Mouse (Mus musculus): ENCODE data around the gene Gm815.

Gene Gm815

DNA sequence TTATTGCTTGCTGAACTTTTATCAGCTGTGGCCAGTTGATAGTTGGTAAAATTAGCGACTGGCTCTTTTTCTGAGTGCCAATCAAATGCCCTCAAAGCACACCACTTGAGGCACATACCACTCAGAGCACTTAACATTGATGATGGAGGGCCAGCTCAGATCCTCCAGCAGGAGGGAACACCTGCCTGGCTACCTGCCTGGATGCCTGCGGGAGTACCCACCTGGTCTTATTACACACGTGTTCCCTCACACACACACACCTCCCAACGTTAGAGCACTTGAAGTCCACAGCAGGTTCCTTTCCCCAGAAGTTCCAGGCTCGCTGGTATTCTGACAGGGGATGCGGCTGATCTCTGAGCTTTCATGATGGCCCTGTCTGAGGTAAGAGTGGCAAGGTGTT lies at the start of gene Gm815:
Gene Gm815 (plus strand): TSS at position 266 of the 400 bp plus-strand sequence.
- DNase-seq (ENCODE audit: low spot score): no peak

DNA sequence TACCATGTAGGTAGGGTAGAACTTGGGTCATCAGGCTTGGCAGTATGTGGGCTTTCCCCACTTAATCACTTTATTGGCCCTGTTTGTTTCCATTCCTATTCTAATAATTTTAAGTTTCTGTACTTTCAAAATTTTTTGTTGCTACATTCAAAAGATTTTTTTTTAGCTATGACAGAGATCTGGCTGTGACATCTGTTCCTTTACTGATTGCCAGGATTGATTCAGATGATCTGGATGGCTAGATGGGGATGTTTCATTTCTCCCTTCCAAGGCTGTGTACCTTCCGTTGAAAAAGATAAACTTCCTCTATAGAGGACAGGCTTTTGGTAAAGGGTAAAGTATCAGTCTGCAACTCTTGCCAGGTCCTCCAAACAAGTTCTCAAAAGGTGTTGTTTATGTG lies 48.1 kb upstream of the Gm815 start:
- no peak for DNase-seq (ENCODE audit: low spot score)

DNA sequence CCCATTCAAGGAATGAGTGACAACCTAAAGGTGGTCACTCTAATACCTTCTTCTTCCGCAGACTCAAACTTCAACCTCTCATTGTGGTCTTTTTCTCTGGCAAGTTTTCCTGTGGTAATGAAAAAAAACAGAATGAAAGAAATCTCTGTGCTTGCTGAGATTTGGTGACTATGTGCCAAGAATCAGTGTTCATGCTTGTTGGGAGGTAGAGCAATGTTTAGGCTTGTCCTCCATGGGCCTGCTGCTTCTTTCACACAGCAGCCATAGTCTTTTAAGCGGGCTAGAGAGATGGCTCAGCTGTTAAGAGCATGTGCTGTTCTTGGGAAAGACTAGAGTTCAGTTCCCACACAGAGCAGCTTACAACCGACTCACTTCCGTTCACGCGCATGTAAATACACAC lies 41.8 kb upstream of the Gm815 start:
- no peak for DNase-seq (ENCODE audit: low spot score)

DNA sequence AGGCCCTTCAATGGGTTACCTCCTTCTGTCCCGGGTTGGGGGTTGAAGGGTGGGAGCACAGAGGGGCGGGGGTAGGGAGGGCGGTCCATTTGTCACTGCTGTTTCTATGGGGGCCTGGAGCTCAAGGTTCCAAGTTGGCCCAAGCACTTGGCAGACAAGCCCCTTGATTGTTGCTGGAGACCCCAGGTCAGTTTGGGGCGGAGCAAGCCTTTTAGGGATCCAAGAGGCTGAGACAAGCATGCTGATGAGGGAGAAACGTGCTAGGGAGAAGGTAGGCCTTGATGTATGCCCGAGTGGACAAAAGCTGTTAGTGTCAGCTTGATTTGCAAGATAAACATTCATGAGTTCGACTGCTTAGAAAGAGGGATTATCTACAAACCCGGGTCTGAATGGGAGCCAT lies 40.9 kb upstream of the Gm815 start:
- DNase-seq (ENCODE audit: low spot score): no peak

DNA sequence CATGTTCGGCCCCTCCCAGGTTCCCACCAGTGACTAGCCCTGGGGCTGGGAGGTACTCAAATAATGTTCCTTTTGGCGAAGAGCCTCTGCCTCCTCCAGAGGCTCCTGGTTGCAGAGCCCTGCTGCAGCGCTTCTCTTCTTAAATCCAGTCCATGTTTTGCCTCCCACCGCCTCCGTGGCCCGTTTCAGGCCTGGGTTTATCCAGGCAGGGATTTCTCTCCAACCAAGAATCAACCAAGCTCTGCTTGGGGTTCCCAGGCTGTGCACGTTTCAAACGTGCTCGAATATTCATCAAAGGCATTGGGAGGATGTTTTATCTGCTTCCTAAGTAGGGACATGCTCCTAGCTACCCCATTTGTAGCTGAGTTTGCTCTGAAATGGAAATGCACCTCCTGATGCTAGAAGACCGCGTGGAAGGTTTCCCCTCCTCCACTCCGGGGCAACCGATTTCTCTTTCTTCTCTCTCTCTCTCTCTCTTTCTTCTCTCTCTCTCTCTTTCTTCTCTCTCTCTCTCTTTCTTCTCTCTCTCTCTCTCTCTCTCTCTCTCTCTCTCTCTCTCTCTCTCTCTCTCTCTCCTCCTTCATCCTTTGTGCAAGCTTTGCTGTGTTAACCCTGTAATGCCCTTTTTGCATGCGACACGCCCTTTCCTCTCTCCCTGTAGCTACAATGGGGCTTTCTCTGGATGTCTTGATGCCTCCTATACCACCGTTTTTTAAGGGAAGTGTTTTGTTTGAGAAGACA lies 40.2 kb upstream of the Gm815 start:
- DNase-seq (ENCODE audit: low spot score): peak; percentile 82

DNA sequence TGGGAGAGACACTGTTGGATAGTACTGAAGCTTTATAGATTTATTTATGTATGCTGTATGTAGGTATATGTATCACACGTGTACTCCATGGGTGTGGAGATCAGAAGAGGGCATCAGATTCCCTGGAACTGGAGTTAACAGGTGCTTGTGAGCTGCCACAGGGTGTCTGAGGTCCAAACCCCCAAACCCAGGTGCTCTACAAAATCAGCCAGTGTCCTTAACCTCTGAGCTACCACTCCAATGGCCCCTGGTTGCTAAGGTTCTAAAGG lies 39.7 kb upstream of the Gm815 start:
- no peak for DNase-seq (ENCODE audit: low spot score)

DNA sequence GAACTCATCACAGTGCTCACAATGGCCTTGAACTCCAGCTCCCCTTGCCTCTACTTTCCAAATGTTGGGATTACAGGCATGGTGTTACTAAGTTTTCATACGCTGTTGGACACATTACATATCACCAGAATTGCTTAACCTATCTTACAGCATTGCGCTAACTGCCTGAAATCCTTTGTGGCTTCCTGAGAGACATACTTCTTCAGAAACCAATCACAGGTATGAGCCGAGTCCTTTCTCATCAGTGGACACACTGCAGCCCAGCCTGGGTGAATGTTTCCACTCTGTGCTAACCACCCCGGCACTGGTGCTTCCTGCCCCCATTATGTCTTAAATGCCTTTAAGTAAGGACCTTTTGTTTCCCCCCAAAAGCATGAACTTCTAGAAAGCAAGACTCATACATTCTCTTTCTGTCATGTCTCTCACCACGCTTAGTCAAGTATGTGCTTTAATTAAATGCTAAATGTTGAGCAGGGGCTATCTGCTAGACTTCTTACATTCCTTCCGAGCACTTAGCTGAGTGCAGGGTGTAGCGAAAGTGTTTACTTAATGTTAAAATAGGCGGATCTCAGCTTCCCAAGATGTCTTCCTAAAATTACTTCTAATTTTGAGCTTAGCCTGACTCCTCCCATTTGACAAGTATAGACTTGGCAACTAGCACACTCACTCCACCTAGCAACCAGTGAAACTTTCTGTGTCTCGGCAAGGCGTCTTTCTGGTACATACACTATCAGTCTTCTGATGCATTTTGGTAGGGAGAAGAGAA lies 34.5 kb upstream of the Gm815 start:
- DNase-seq (ENCODE audit: low spot score): no peak

DNA sequence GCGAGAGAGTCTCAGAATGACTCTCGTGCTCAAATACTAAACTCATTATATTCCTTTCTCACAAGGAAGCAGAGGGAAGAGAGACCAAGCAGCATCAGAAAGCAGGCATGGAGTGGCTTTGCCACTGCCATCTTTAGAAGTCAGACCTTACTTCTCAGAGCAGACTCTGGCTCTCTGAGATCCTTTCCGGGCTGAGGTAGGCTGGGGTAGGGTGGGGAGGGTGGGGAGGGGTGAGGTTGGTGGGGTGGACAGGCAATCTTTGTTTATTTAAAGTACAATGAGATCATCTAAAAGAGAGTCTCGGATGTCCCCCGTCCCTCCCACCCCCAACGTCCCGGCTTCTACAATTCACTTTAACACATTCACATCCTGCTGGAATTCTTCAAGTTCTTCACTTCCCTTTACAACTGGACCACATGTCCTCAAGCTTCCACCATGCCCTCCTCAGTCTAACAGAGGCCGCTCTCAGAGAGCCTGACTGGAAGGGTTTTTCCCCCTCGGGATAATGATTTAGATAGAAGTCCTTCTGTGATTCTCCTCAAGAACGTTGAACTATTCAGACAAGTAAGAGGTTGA lies 33.3 kb upstream of the Gm815 start:
- DNase-seq (ENCODE audit: low spot score): no peak

DNA sequence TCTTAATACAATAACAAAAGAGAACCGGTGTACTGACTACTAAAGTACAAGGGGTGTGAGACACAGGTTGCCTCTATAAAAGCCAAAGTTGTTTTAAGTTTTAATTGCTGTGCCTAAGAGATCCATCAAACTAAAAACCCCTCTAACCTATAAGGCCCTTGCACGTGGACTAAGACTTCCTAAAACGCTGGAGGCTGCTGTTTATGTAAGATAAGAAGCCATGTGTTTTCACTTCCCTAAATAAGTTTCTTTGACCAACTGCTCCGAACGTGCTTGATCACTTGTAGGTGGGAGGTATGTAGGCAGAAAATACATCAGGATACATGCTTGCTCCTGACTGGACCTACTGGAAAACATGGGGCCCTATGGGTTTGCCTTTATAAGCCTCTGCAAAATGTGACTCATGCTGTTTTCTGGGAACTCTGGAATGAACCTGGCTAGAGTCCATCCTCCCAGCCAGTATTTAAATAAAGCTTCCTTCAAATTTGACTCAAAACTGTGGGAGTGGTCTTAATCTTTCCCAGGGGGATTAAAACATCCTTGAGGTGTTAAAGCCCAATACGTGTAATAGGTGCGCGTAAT lies 31.9 kb upstream of the Gm815 start:
- DNase-seq (ENCODE audit: low spot score): no peak

DNA sequence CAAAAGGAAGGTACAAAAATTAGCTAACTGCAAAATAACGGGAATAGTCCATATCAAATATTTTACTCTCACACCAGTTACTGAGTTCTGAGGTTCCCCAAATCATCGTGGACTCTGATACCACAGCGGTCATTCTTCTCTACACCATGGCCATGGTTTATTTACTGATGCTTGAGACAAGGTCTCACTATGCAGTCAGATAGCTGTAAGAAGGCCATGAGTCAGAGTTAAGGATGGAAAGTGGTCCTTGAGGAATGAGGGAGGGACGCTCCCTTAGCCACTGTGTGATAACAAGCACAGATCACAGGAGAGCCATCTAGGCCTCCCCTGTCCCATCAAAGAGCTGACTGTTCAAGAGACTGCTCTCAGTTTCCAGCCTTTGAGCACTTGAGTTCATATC lies 31.0 kb upstream of the Gm815 start:
- DNase-seq (ENCODE audit: low spot score): no peak

DNA sequence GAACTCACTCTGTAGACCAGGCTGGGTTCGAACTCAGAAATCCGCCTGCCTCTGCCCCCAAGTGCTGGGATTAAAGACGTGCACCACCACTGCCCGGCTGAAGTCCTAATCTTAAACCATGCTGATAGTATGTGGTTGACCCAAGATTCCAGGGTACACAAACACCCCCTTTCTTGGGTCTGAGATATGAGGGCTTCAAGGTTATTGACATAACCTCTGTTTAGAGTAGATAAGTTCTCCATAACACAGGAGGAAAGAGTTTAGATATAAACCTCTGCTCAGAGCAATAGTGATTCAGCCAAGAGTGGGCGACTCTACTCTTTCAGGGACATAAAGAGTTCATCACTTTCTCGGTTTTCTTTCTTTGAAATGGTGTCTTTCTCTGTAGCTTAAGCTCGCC lies 30.5 kb upstream of the Gm815 start:
- DNase-seq (ENCODE audit: low spot score): no peak

DNA sequence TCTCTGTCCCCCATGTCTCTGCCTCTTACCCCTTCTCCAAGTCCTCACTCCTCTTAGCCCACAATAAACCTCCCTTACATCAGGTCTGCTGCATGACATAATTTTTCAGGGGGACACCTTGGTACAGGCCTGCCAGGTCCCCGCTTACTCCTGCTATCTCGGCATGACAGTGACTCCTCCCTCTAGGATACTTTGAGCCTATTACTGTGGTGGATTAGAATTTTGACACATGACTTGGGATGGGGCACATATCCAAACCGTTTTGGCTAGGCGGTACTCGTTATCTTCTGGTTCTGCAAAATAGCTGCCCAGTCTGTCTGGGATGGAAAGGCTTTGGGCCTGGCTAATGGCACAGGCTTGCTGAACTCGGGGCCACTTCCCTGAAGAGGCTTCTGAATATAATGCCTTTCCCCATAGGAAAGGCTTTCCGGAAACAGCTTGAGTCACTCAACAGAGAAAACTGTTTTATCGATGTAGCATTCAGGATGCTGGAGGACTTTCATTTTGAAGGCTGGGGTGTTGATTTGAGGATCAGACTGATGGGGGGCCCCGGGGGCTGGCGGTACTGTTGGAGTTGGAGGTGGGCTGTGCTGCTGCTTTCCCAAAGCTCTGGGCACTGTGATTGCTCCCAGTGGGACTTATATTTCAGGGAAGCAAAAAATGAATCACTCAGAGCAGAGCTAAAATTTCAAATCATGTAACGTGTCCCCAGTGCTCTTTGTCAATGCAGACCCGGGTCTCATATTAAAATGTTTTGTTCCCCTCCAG lies 27.1 kb upstream of the Gm815 start:
- DNase-seq (ENCODE audit: low spot score): no peak

DNA sequence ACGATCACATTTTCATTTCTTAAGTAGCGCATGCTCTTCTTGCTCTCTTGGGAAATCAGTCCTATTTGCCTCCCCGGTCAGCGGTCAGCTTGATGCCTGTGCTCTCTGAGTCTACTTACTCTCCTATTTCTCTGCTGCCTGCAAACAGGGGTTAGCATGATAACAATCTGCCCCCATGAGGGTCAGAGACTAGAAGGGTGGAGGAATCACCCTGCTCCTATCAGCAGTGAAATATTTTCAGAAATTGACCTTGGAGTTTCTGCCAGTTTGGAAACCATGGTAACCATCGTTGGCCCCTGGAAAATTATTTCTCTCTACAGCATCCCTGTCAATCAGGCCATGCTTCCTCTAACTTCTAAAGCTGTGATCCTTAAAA lies 26.5 kb upstream of the Gm815 start:
- no peak for DNase-seq (ENCODE audit: low spot score)

DNA sequence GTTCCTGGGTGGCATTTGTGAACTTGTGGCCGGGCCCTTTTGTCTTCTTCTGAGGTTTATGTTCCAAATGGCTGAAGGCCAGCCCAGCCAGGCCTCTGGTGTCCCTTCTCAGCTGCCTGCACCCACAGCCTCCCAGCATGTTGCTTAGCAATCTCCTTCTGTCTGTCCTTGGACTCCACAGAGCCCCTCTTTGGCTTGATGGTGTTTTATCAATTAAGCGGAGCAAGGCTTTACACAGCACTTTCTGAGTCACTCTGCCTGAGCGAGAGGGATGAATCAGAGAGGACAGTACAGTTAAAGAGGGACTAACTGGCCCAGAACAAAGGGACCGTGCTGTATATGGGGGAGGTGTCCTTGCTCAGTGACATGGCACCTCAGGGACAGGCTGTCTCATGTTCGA lies 22.0 kb upstream of the Gm815 start:
- no peak for DNase-seq (ENCODE audit: low spot score)

DNA sequence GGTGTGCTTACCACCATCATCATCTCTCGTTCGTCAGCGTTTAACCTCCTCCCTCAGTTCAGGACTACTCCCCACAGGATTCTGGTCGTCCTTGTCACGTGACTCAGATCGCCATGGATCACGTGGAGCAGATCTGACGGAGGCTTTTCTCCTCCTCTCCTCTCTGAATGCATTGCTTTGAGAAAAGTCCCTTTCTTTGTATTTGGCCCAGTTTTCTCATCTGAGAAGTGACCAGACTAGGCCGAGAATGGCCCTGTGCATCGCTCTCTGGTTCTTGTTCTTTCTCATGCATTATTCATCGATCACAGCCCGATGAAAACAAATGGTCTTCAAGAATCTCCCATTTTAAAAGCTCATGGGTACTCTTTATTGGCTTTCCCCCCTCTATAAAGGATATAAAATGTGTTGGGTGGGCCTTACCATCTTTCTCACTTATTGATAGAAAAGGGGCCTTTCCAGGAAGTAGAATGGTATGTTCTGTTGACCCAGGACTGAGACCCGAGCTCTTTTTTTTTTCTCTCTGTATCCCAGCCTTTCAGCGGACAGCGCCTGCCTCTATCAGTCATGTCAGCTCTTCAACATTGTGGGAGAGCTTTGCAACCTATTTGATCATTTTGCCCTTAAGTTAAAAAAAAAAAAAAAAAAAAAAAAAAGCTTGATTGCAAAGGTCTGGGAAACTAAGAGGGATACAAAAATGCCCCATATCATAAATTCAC lies 20.5 kb upstream of the Gm815 start:
- no peak for DNase-seq (ENCODE audit: low spot score)

DNA sequence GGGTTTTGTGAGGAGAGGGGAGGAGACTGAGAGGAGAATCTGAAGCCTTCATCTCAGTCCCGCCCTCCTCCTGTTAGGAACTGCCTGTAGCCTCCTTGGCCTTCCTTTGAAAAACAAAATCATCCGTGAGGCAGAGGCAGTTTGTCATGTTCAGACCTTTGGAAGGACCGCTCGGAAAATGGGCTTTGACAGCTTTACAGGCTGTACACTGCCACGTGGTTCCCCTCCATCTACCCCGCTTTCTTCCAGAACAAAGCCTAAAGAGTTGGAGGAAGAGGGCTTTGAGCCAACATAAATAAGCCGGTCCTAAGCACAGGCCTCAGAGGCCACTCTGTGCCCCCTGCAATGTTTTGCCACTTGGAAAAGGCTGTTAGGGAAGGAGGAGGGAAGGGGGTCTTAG lies 19.9 kb upstream of the Gm815 start:
- no peak for DNase-seq (ENCODE audit: low spot score)

DNA sequence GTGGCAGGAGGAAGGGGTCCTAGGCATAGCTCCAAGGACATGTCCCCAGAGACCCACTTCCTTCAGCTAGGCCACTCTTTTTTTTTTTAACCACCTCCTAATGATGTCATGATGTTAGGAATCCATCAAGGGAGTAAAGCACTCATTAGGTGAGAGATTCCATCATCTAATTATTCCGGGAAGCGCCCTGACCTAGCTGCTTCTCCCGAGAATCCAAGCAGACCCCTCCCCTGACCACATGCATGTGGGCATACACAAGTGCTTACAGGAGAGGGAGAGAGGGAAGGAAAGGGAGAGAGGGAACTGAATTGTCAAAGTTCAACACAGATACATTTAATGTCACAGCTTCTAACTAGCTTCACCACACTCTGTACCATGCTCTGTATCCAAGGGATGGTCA lies 16.1 kb upstream of the Gm815 start:
- DNase-seq (ENCODE audit: low spot score): no peak

DNA sequence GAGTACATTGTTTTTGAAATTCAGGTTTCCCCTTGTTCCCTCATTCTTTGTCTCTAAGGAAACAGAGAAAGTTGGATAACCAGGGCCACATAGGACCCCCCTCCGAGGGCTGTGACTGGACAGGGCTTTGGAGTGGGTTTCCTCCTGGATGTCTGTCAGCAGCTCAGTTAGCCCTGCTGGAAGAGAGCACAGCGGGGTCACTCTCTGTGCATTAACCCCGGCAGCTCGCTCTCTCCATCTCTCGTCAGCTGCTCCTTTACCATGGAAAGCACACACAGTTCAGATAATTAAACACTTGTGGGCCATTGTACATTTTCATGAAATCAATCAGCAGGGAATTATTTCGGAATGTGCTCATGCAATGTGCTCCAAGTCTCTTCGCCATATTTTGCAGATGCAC lies 15.4 kb upstream of the Gm815 start:
- DNase-seq (ENCODE audit: low spot score): no peak

DNA sequence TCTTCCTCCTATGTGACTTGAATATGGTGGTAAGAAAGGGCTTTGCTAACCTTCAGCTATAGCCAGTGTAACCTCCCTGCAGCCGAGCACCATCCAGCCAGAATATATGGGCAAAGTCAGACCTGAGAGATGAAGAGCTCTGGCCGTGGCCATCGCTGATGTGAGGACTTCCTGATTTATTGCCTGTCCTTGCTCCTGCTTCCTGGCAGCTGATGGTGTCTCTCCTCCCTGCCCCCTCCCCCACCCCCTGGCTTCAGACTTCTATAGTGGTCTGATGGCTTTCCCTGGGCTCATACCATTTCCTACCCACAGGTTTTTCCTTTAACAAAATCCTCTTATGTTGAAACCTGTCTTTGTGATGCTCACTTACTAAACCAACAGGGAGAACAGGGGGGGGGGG lies 14.6 kb upstream of the Gm815 start:
- no peak for DNase-seq (ENCODE audit: low spot score)

DNA sequence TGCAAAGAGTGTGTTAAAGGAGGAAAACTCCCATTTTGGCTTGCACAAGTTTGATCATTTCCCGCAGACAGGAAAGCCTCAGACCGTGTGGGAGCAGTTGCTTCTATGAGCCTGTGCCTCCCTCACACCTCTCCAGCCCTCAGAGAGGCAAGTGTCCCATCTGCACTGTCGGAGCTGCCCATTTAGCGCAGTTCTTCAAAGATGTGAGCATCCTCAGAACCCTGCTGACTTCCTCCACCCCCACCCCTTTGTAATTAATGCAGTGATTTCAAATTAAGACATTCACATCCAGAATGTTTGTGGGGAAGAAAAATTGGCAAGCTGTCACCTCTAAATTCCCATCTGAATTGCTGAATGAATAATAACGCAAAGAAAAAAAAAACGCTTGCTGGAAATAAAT lies 12.8 kb upstream of the Gm815 start:
- no peak for DNase-seq (ENCODE audit: low spot score)

DNA sequence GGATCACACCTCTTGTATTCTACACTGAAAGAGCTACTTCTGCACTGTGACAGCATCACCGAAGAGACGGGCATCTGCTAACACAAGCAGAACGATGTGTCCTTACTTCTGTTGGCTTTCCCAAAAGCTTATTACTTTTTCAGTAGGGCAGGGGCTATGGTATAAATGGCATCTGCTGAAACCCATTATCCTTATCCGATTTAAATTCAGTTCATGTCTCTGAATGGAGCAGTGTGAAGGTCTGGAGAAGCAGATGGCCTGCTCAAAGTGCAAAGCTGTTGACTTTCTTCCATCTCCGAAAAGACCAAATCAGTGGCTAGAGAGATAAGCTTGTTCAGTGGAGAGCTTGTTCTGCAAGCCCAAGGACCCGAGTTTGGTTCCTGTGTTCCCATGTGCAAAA lies 10.1 kb upstream of the Gm815 start:
- DNase-seq (ENCODE audit: low spot score): no peak

DNA sequence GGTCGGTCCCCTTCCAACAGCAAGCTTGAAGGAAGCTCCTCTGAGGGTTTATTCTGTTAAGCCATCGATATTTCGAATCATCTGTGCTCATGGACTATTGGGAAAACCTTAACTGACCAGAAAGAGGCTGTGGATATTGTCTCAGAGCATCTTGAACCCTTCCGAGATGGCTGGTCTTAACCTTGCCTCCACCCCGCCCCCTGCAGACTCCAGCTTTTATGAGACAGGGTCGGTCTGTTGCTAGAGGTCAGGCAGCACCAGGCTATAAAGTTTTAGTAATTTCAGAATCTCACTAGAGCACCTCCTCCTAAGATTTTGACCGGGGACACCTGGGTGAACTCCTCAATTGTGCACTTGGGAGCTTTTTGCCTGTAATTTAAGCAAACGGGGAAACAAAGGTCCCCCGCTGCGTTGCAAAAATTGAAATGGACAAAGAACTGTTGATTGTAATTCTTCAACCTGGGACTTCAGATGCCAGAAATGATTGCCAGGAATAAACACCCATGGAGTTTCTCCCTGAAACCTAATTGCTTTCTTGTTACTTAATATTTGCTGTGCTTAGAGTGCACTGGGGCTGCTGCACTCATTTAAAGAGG lies 8.4 kb upstream of the Gm815 start:
- DNase-seq (ENCODE audit: low spot score): no peak
